Mouse (Mus musculus) limb, embryonic 12.5 days (tissue): ENCODE results near the gene Coasy. TPM values are rescaled to one million over a fixed set of nuclear protein-coding genes. Genes with fewer than 3 reads are reported as not detected.
A peak's percentile ranks its signal among the peaks of the same experiment; 100 is the strongest.

Experiments used
- ATAC-seq: fragments of 200-750 bp; cut with Nextera tagmentation; 2 replicates; pipeline ENCODE4 v1.8.0; 2017; ENCODE audit warnings: low read depth, moderate TSS enrichment; ENCODE audit not compliant: insufficient number of reproducible peaks, insufficient read depth, low FRiP score, low TSS enrichment
- H3K27ac ChIP-seq: fragments of 300-500 bp; sonication (generic); 2 replicates; pipeline ENCODE4 v1.5.1; 2016; ENCODE audit warnings: mild to moderate bottlenecking, moderate library complexity
- H3K27me3 ChIP-seq: fragments of 300-500 bp; sonication (generic); 2 replicates; pipeline ENCODE4 v1.6.1; 2016; ENCODE audit warnings: mild to moderate bottlenecking, moderate library complexity
- H3K36me3 ChIP-seq: fragments of 300-500 bp; sonication (generic); 2 replicates; pipeline ENCODE4 v1.6.1; 2016; ENCODE audit warnings: mild to moderate bottlenecking, moderate library complexity
- H3K4me1 ChIP-seq: fragments of 300-500 bp; sonication (generic); replicated peaks from 2 replicates; pipeline ENCODE4 v1.6.1; 2016
- H3K4me2 ChIP-seq: fragments of 300-500 bp; sonication (generic); 2 replicates; pipeline ENCODE4 v1.6.1; 2016; ENCODE audit warnings: mild to moderate bottlenecking, moderate library complexity
- H3K4me3 ChIP-seq: fragments of 300-500 bp; sonication (generic); replicated peaks from 2 replicates; pipeline ENCODE4 v1.5.1; 2016; ENCODE audit warnings: mild to moderate bottlenecking
- H3K9ac ChIP-seq: fragments of 300-500 bp; sonication (generic); replicated peaks from 2 replicates; pipeline ENCODE4 v1.6.1; 2016; ENCODE audit warnings: mild to moderate bottlenecking, moderate library complexity
- H3K9me3 ChIP-seq: fragments of 300-500 bp; sonication (generic); 2 replicates; pipeline ENCODE4 v1.6.1; 2016; ENCODE audit warnings: mild to moderate bottlenecking, moderate library complexity
- WGBS: fragments of 180-500 bp; shearing (Covaris S2); methylation state at CpG from one replicate; pipeline ENCODE4 v1.1.7; 2016; 5-methylcytosine and 5-hydroxymethylcytosine counted together
- polyA plus RNA-seq: library from polyadenylated mRNA; unstranded; fragments of >200 nt; fragmentation: Nextera tagmentation; extraction: Ambion mirVana; gene quantifications from 2 replicates; pipeline ENCODE4 v1.2.1, GENCODE M21; 2016

Coasy gene
- polyA plus RNA-seq, 1 experiment from 2014 or later = 43.6 TPM

DNA sequence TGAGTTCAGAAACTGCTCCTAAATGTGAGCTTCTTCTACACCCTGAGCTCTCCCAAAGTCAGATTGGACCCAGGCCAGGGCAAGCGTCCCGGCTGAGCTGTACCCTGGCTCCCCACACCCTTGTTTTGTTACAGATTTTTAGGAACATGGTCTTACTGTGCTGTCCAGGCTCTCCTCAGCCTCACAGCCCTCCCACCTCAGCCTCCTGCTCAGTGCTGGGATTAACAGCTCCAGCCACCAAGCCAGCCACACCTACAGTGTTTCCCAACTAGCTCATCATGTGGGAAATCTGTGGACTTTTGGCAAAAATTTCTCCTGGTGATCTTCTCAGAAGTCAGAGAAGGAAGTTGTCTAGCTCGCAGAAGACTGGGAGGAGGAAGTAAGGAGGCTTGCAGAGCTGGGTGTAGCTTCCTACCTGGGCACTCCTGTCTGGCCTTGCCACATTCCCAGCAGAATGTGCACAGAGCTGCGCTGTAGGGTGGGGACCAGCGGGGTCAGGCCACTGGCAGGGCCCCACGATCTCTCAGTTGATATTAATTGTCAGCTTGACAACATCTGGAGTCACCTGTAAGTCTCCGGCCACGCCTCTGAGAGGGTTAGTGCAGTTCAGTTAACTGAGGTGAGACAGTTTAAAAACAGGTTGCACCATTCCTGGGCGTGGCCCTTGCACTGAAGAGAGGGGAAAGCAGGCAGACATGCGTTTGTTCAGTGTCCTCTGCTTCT is 29.5 kb upstream of the Coasy start:
- 87% methylated on average over 10 of the region's 10 CpGs for WGBS

DNA sequence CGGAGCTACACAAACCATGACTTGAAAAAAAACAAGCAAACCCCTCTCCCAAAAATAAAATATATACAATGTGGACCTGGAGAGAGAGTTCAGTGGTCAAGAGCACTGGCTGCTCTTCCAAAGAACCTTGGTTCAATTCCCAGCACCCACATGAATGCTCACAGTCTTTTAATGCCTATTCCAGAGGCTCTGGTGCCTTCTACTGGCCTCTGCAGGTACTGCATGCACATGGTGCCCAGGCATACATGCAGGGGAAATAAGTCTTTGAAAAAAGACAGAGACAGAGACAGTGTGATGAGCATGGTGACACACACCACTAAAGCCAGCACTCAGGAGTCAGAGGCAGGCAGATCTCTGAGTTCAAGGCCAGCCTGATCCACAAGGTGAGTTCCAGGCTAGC is 28.4 kb upstream of the Coasy start:
- Histone ChIP-seq H3K27me3 (no peaks in the 10 kb centered on the region), H3K36me3 (peaks cover 75% of the 10 kb centered on the region)
- WGBS = 100% methylated on average over 1 of the region's 1 CpGs

More for the DNA sequence above, 29.5 kb upstream of the Coasy start:
- no peaks in the 10 kb centered on the region for H3K9me3 ChIP-seq
- no peaks in the 10 kb centered on the region for H3K27me3 ChIP-seq
- no peak overlapping the region for H3K27ac ChIP-seq
- H3K4me2 ChIP-seq = no peak overlapping the region
- peaks cover 81% of the 10 kb centered on the region for H3K36me3 ChIP-seq
- ATAC-seq = no peak
- H3K4me1 ChIP-seq = no peaks in the 10 kb centered on the region
- no peak overlapping the region for H3K4me3 ChIP-seq
- no peak overlapping the region for H3K9ac ChIP-seq

DNA sequence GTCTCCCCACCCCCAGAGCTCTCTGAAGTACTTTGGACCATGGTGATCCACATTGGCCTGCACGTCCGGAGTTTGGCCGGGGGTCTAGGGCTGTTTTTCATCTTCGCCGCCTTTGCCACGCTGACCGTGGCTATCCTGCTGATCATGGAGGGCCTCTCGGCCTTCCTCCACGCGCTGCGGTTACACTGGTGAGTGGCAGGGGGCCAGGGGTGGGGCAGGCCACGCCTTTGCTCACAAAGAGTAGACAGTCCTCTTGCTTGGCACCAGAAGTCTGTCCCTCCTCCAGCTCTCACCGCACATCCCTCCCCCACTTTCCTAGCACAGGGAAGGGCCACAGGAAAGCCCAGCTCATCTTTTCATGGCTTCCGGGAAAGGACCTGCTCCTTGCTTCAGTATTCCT is 26.9 kb upstream of the Coasy start:
- H3K4me2 ChIP-seq = no peak overlapping the region
- no peak overlapping the region for H3K4me3 ChIP-seq
- no peaks in the 10 kb centered on the region for H3K27me3 ChIP-seq
- no peak overlapping the region for H3K9ac ChIP-seq
- H3K27ac ChIP-seq = no peak overlapping the region
- peaks cover 75% of the 10 kb centered on the region for H3K36me3 ChIP-seq
- no peaks in the 10 kb centered on the region for H3K9me3 ChIP-seq
- WGBS = 88% methylated on average over 14 of the region's 14 CpGs
- no peak for ATAC-seq
- H3K4me1 ChIP-seq = no peaks in the 10 kb centered on the region

More for the DNA sequence above, 28.4 kb upstream of the Coasy start:
- Histone ChIP-seq H3K4me3 (no peak overlapping the region), H3K9ac (no peak overlapping the region), H3K27ac (no peak overlapping the region), H3K4me2 (no peak overlapping the region), H3K4me1 (no peaks in the 10 kb centered on the region), H3K9me3 (no peaks in the 10 kb centered on the region)
- no peak for ATAC-seq

DNA sequence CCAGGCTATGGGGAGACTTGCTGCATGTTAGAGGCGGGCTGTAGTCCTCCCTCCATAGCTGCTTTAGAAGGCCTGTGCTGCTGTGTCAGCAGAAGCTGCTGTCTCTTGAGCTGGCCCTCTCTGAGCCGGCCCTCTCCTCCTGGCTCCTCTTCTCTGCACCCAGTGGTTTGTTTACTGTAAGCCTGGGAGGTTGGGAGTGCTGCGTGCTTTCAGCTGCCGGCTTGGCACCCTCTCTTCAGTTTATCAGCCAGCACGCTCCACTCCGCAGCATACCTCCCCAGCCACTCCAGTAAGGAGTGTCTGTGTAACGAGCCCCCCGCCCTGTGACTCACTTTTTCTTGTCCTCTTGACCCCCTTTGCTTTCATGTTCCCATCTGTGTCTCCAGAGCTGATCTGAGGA is 25.5 kb upstream of the Coasy start:
- Histone ChIP-seq H3K4me2 (no peak overlapping the region), H3K9ac (no peak overlapping the region), H3K4me1 (no peaks in the 10 kb centered on the region), H3K4me3 (no peak overlapping the region), H3K36me3 (peaks cover 77% of the 10 kb centered on the region), H3K27me3 (no peaks in the 10 kb centered on the region), H3K27ac (no peak overlapping the region), H3K9me3 (no peaks in the 10 kb centered on the region)
- WGBS = 43% methylated on average over 8 of the region's 8 CpGs
- ATAC-seq = no peak

- H3K27ac ChIP-seq = no peak overlapping the region
- no peak for ATAC-seq
- H3K4me3 ChIP-seq = no peak overlapping the region
- no peak overlapping the region for H3K9ac ChIP-seq
- WGBS = 35% methylated on average over 5 of the region's 5 CpGs
- peaks cover 4% of the 10 kb centered on the region for H3K4me1 ChIP-seq
- H3K36me3 ChIP-seq = peaks cover 77% of the 10 kb centered on the region
- H3K9me3 ChIP-seq = no peaks in the 10 kb centered on the region
- H3K4me2 ChIP-seq = no peak overlapping the region
- no peaks in the 10 kb centered on the region for H3K27me3 ChIP-seq
Measured at GRCm38 (mm10) chr11:101057860-101058259, 24.5 kb upstream of the Coasy start.

DNA sequence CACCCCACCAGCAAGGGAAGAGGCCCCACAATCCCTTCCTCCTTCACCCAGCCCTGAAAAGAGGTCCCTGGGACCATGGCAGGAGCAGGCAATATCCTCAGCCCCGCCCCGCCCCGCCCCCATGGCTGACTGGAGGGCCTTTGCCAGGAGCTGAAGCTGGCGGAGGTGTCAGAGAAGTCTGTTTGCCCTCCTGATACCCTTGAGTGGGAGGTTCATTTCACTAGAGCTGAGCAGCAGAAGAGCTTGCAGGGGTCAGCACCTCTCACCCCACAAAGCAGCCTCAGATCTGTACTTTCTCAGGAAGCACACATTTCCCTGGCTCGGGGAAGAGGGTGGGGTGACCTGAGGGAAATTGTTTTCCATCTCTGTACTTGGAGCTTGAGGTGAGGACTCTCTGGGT is 23.6 kb upstream of the Coasy start:
- H3K27ac ChIP-seq = no peak overlapping the region
- WGBS = 69% methylated on average over 5 of the region's 5 CpGs

GRCm38 (mm10) chr11:101059473-101059872 is 22.9 kb upstream of the Coasy start:
- 86% methylated on average over 10 of the region's 10 CpGs for WGBS
- H3K4me2 ChIP-seq = no peak overlapping the region
- peaks cover 19% of the 10 kb centered on the region for H3K4me1 ChIP-seq

More for the DNA sequence above, 23.6 kb upstream of the Coasy start:
- Histone ChIP-seq H3K4me1 (peaks cover 12% of the 10 kb centered on the region), H3K27me3 (no peaks in the 10 kb centered on the region), H3K9me3 (no peaks in the 10 kb centered on the region), H3K4me3 (no peak overlapping the region), H3K36me3 (peaks cover 74% of the 10 kb centered on the region), H3K9ac (no peak overlapping the region), H3K4me2 (no peak overlapping the region)
- no peak for ATAC-seq

DNA sequence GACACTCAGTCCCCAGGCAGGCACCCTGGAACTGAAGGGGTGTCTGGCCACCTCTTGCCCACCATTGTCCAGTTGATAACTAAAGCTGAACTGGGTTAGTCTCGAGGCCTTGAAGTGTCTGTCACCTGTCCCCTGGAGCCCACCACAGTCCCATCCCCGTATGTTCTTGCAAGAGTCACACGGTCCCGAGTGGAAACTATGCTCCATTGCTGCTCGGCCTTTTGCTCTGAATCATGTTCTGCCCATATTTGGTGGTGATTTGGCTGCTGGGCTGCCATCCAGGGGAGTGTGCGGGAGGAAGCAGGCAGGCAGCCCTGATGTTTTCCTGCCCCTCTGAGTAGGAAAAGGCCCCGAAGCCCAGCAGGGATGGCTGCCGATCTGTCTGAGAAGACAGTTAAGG is 22.2 kb upstream of the Coasy start:
- peaks cover 19% of the 10 kb centered on the region for H3K4me1 ChIP-seq
- H3K27me3 ChIP-seq = no peaks in the 10 kb centered on the region
- H3K9me3 ChIP-seq = no peaks in the 10 kb centered on the region
- no peak for ATAC-seq
- 0 out of 2 replicates have a peak overlapping the region, but pooled peaks have one; percentile 31 for H3K27ac ChIP-seq
- WGBS = 72% methylated on average over 8 of the region's 8 CpGs
- no peak overlapping the region for H3K4me2 ChIP-seq
- H3K9ac ChIP-seq = no peak overlapping the region
- no peak overlapping the region for H3K4me3 ChIP-seq
- peaks cover 64% of the 10 kb centered on the region for H3K36me3 ChIP-seq

More at GRCm38 (mm10) chr11:101059473-101059872, 22.9 kb upstream of the Coasy start:
- H3K9me3 ChIP-seq = no peaks in the 10 kb centered on the region
- H3K27me3 ChIP-seq = no peaks in the 10 kb centered on the region
- no peak for ATAC-seq
- no peak overlapping the region for H3K9ac ChIP-seq
- no peak overlapping the region for H3K27ac ChIP-seq
- no peak overlapping the region for H3K4me3 ChIP-seq
- H3K36me3 ChIP-seq = peaks cover 69% of the 10 kb centered on the region

DNA sequence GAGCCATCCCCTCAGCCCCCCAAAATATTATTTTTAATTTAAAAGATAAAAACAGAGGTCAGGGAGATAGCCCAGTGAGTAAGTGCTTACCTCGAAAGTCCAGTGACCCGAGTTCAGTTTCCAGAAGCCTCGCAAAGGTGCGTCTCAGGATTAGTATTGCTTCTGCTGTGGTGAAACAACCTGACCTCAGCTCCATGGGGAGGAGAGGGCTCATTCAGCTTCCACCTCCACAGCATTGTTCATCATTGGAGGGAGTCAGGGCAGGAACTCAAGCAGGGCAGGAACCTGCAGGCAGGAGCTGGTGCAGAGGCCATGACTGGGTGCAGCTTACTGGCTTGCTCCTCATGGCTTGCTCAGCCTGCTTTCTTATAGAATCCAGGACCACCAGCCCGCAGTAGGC is 21.3 kb upstream of the Coasy start:
- Histone ChIP-seq H3K9ac (no peak overlapping the region), H3K4me1 (peaks cover 19% of the 10 kb centered on the region), H3K4me3 (no peak overlapping the region), H3K27ac (no peak overlapping the region), H3K4me2 (no peak overlapping the region), H3K27me3 (no peaks in the 10 kb centered on the region), H3K36me3 (peaks cover 54% of the 10 kb centered on the region), H3K9me3 (no peaks in the 10 kb centered on the region)
- WGBS = 84% methylated on average over 5 of the region's 5 CpGs
- ATAC-seq = no peak

DNA sequence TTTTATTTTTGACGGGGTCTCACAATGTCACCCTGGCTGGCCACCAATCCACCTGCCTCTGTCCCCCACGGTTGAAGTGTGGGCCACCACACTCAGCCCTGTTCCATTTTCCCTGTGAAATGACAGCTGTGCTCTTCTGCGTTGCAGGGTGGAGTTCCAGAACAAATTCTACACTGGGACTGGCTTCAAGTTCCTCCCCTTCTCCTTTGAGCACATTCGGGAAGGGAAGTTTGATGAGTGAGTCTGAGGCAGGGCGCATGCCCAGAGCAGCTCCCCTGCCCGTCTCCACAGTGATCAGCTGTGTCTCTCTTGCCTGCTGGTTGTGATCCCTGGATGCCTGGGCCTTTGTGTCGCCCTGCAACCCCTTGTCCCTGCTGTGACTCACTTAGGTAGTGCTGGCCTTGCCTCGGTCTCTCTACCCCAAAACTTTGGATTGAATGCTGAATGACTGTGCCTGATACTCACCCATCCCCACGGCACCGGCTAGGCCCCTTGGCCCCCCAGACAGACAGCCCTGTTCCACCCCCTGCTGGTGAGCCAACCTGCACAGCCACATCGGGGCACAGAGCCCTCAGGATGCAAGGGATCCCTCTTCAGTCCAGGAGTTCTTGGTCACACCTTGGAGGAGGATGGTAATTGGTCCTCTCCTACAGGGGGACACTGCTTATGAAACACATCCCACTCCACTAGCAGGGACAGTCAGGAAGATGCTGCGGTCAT is 20.0 kb upstream of the Coasy start:
- H3K27me3 ChIP-seq = no peaks in the 10 kb centered on the region
- no peak for ATAC-seq
- H3K4me1 ChIP-seq = peaks cover 19% of the 10 kb centered on the region
- H3K4me3 ChIP-seq = no peak overlapping the region
- peaks cover 46% of the 10 kb centered on the region for H3K36me3 ChIP-seq
- WGBS = 80% methylated on average over 12 of the region's 12 CpGs
- no peak overlapping the region for H3K4me2 ChIP-seq
- H3K9ac ChIP-seq = no peak overlapping the region
- no peak overlapping the region for H3K27ac ChIP-seq
- H3K9me3 ChIP-seq = no peaks in the 10 kb centered on the region

- Histone ChIP-seq H3K4me2 (no peak overlapping the region; the same call in 1 of the 2 replicates), H3K9ac (no peak overlapping the region), H3K27ac (peak overlapping the region; percentile 90), H3K27me3 (0 out of 2 replicates have a peak, but pooled peaks cover 2% of the 10 kb centered on the region), H3K4me3 (no peak overlapping the region), H3K9me3 (no peaks in the 10 kb centered on the region), H3K4me1 (peaks cover 19% of the 10 kb centered on the region), H3K36me3 (peaks cover 46% of the 10 kb centered on the region)
- ATAC-seq = no peak
- 63% methylated on average over 14 of the region's 14 CpGs for WGBS
Measured at GRCm38 (mm10) chr11:101062971-101063675, 19.2 kb upstream of the Coasy start.
